Mouse (Mus musculus) bone marrow macrophage, adult 2 months (primary cell): ENCODE results near the gene Cenpq.

Experiments used
- CTCF ChIP-seq: IDR thresholded peaks from 2 replicates; pipeline ENCODE4 v1.5.1; 2012; ENCODE audit warnings: low read depth, mild to moderate bottlenecking, low read length, moderate library complexity
- POLR2A ChIP-seq: IDR thresholded peaks from 2 replicates; pipeline ENCODE4 v1.6.1; 2012; ENCODE audit warnings: mild to moderate bottlenecking, low read depth, low read length, borderline replicate concordance

GRCm38 (mm10) chr17:40933985-40934384, 862 bp downstream of the Cenpq start:
- no peak for TF ChIP-seq POLR2A
- no peak; the same call in 1 of the 2 replicates for TF ChIP-seq CTCF
